Mouse (Mus musculus) E14TG2a.4 (cell line): ENCODE measurements around the gene Map9.
"Not testable (repeated sequence)": the region's sequence is repeated elsewhere in the genome, so short reads cannot be mapped to it uniquely, and the experiment has no call there.

ENCODE experiments used
- H3K27me3 ChIP-seq: 2 replicates; pipeline ENCODE4 v1.6.1; 2014; ENCODE audit warnings: low read length, control low read depth; ENCODE audit not compliant: insufficient read depth
- H3K36me3 ChIP-seq: 2 replicates; pipeline ENCODE4 v1.6.1; 2014; ENCODE audit warnings: low read length, control low read depth; ENCODE audit not compliant: insufficient read depth
- H3K4me1 ChIP-seq: replicated peaks from 2 replicates; pipeline ENCODE4 v1.6.1; 2014; ENCODE audit warnings: low read depth, low read length, control low read depth
- H3K4me3 ChIP-seq: replicated peaks from 2 replicates; pipeline ENCODE4 v1.5.1; 2014; ENCODE audit warnings: mild to moderate bottlenecking, low read length
- H3K9me3 ChIP-seq: 2 replicates; pipeline ENCODE4 v1.6.1; 2014; ENCODE audit warnings: low read length, control low read depth
- CTCF ChIP-seq: conservative IDR thresholded peaks from 2 replicates; pipeline ENCODE4 v1.5.1; 2014; ENCODE audit warnings: low read length
- NANOG ChIP-seq: IDR thresholded peaks from 2 replicates; pipeline ENCODE4 v1.6.1; 2014; ENCODE audit warnings: borderline replicate concordance, low read length, mixed read lengths
- POU5F1 ChIP-seq: IDR thresholded peaks from 2 replicates; pipeline ENCODE4 v1.6.1; 2014; ENCODE audit warnings: low read length, borderline replicate concordance

Map9 gene

DNA sequence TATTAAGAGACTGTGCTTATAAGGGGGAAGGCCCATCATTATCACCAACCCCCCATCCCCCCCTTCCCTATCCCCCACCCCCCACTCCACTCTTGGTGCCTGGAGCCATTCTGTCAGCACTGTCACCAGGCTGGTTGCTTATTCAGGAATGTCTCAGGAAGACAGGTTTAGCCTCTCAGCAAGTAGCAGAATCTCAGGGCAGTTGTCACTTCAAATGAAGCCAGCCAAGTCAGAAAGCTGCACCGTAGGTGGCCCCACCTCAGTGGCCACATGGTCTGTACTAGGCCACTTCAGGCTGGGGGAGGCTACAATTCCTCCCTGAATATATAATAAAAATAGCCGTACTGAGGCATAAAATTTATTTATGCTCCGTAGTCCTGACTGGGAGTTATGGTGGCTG lies 83.1 kb downstream of the Map9 start:
- H3K9me3 ChIP-seq: peaks cover 16% of the 10 kb centered on the region; the same call in 1 of the 2 replicates
- no peaks in the 10 kb centered on the region for H3K36me3 ChIP-seq
- H3K27me3 ChIP-seq: no peaks in the 10 kb centered on the region
- no peak for TF ChIP-seq NANOG
- no peak for TF ChIP-seq CTCF
- TF ChIP-seq POU5F1: no peak
- no peak overlapping the region for H3K4me3 ChIP-seq
- H3K4me1 ChIP-seq: peaks cover 13% of the 10 kb centered on the region

DNA sequence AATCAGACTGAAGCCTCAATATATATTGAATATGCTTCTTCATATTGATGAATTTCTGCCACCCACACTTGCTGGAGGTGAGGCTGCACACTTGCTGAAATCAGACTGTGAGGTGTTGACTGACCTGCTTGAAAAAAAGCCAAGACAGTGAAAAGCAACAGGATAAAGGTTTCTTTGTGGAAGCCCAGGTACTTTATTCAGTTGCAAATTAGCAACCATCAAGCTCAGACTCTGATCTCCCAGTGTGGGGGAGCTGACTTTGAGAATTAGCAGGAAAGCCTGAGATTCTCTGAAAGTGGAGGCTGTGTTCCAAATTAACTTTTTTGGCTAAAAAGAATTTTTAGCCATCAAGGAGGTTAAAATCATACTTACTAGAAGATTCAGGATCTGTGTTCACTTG lies 83.8 kb downstream of the Map9 start:
- H3K27me3 ChIP-seq, H3K36me3 ChIP-seq, H3K4me3 ChIP-seq: not testable (repeated sequence)
- peak; percentile 14; the same call in 1 of the 2 replicates for TF ChIP-seq POU5F1
- TF ChIP-seq NANOG: peak; percentile 91
- Histone ChIP-seq H3K4me1 (peaks cover 13% of the 10 kb centered on the region), H3K9me3 (peaks cover 15% of the 10 kb centered on the region; the same call in 1 of the 2 replicates)
